Mouse (Mus musculus) thymus, postnatal 25 days (tissue): ENCODE measurements at regions not wholly inside any gene's neighbourhood (a gene's known extent, or its start where the extent isn't known, plus 50 kb on each side); places are given as distances from the start of the nearest gene placed in this dataset.
A peak's percentile ranks its signal among the peaks of the same experiment; 100 is the strongest.

ENCODE experiments used
- DNase-seq: peaks from one replicate; pipeline ENCODE4 v3.0.0; 2022

- no peak for DNase-seq
Observed at GRCm38 (mm10) chrX:51913247-51913646, 59.3 kb downstream of the 1700080O16Rik start.

DNA sequence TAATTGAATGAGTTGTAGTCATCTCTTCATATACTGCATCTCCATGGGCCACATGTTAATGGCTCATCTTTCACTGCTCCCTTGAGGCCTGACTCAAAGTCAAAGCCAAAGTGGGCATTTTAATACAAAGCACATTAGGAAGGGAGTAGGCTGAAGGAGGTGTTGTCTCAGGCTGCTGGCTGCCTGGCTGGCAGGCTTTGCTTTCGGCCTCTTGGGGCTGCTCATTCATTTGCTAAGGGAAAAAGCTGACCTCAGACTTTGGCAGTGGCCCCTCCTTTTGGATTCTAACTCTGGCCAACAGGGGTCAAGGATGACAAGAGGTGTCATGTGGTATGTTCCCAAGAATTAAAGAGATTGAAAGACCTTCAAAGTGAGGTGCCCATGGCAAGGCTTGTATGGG, 61.0 kb downstream of the 1700080O16Rik start:
- DNase-seq = no peak

DNA sequence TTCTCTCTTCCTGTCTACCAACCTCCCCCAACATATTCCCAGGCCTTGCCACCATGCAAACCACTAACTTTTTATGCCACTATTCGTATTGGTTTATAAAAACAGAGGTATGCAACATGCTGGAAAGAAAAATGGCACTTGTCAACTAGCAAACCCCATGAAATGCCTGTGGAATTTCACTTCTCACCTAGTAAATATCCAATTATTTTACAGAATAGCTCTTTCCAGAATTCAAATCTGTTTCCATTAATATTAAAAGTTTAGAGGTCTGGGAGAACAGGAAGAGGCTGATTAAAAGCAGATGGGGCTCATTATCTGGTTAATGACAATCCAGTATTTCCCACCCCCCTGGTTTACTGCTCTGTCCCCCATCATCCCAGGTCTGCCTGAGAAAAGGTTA, 62.0 kb downstream of the 1700080O16Rik start:
- no peak for DNase-seq

GRCm38 (mm10) chrX:51898445-51898844, 74.1 kb downstream of the 1700080O16Rik start:
- no peak for DNase-seq

DNA sequence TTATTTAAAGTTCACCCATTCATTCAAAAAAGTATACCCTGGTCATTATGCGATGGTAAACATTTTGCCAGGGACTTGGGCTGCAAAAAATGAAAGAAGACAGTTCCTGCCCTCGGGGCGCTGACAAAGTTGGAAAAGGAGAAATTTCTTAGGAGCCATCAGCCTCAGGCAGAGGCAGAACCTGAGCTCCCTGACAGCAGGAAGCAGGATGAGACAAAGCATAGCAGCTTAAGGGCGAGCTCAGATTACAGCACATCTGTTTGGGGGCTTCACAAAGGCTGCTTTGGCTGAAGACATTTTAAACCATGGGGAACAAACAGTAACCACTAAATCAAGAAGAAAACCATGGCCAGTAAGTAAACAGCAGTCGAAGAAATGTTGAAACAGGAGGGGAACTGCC, 75.5 kb downstream of the 1700080O16Rik start:
- no peak for DNase-seq

- peak; percentile 1 for DNase-seq
Observed at GRCm38 (mm10) chrX:51895646-51896190, 76.9 kb downstream of the 1700080O16Rik start.

GRCm38 (mm10) chrX:51892716-51893115, 79.9 kb downstream of the 1700080O16Rik start:
- no peak for DNase-seq

- no peak for DNase-seq
Observed at GRCm38 (mm10) chrX:51886129-51886528, 85.1 kb upstream of the Usp26 start.
